Mouse (Mus musculus): Measurements from ENCODE around the gene Aars. TPM values are rescaled to one million over a fixed set of nuclear protein-coding genes. Genes with fewer than 3 reads are reported as not detected.
A peak's percentile ranks its signal among the peaks of the same experiment; 100 is the strongest.

The Aars gene
- polyA plus RNA-seq, 1 experiment from 2014 or later: 51.8 TPM

DNA sequence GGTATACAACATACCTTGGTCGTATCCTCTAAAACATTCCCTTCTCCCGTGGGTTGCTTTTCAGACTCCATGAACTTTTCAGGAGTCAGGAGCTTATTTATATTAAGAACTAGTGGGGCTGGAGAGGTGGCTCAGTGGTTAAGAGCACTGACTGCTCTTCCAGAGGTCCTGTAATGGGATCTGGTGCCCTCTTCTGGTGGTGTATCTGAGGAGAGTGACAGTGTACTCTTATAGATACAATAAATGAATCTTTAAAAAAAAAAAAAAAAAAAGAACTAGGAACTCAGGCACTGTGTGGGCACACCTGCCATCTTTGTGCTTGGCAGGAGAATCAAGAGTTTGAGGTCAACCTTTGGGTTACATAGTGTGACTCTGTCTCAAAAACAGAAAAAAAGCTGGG lies 15.8 kb downstream of the Aars start:
- H3K4me3 ChIP-seq (ENCODE audit: low read depth, low read length): no peak overlapping the region
- no peaks in the 10 kb centered on the region for H3K27me3 ChIP-seq (ENCODE audit: control insufficient read depth, insufficient read depth, low read depth, low read length)
- H3K36me3 ChIP-seq (ENCODE audit: control insufficient read depth, insufficient read depth): peaks cover 99% of the 10 kb centered on the region
- ATAC-seq (ENCODE audit: low read depth): no peak
- H3K9ac ChIP-seq (ENCODE audit: low read depth, low read length): no peak overlapping the region
- H3K9me3 ChIP-seq (replicated peaks; ENCODE audit: control insufficient read depth, low read length): no peaks in the 10 kb centered on the region
- H3K4me1 ChIP-seq (ENCODE audit: control insufficient read depth, low read depth, low read length): no peaks in the 10 kb centered on the region
- 89% methylated on average over 2 of the region's 2 CpGs for WGBS (ENCODE audit: insufficient replicate concordance)
- H3K4me2 ChIP-seq (ENCODE audit: low read depth, low read length): no peak overlapping the region
- no peak overlapping the region for H3K27ac ChIP-seq (ENCODE audit: low read length)

DNA sequence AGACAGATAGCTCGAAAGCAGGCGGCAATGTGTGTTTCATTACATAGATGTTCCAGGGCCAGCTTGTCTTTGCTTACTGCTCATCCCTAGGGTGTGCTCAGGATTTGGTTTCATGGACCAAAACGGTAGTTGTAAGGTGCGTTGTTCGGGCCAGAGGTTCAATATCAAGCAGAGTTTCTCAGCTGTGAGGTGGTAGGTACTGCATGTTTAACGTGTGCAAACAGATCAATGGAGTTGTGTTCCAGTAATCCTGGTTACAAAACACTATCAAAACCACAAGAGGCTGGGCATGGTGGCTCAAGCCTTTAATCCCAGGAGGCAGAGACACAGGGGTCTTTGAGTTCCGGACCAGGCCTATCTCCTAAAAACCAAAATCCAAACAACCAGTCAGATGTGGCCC lies 16.2 kb downstream of the Aars start:
- Histone ChIP-seq H3K4me1 (ENCODE audit: control insufficient read depth, low read depth, low read length) (no peaks in the 10 kb centered on the region), H3K4me3 (ENCODE audit: low read depth, low read length) (no peak overlapping the region), H3K27me3 (ENCODE audit: control insufficient read depth, insufficient read depth, low read depth, low read length) (no peaks in the 10 kb centered on the region), H3K9me3 (replicated peaks; ENCODE audit: control insufficient read depth, low read length) (no peaks in the 10 kb centered on the region), H3K36me3 (ENCODE audit: control insufficient read depth, insufficient read depth) (peaks cover 99% of the 10 kb centered on the region), H3K4me2 (ENCODE audit: low read depth, low read length) (no peak overlapping the region), H3K9ac (ENCODE audit: low read depth, low read length) (no peak overlapping the region), H3K27ac (ENCODE audit: low read length) (no peak overlapping the region)
- WGBS (ENCODE audit: insufficient replicate concordance): 85% methylated on average over 7 of the region's 7 CpGs
- 0 out of 2 replicates have a peak, but pooled peaks have one; percentile 42 for ATAC-seq (ENCODE audit: low read depth)

DNA sequence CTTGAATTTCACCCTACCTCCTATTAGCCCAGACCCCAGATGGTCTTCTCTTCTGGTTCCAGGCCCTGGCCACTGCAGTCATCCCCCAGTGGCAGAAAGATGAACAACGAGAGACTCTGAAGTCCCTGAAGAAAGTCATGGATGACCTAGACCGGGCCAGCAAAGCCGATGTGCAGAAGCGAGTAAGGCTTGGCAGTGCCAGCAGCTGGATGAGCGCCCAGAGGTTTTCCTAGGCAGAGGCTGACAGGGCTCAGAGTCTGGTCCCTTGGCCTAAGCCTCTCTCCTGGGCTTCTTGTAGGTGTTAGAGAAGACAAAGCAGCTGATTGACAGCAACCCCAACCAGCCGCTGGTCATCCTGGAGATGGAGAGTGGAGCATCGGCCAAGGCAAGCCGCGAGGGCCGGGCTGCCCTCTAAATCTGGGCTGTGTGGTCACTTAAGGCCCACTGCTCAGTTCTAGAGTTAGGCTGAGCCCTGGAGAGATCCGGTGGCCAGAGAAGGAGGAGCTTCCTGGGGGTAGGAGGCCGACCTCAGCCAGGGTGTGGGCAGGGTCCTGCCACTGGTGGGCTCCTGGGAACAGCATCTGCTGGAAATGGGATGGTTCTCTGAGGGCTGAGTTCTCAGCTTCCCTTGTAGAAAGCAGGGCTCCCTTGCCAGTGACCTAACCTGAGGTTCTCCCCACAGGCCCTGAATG lies 21.0 kb downstream of the Aars start:
- Histone ChIP-seq H3K9ac (ENCODE audit: low read depth, low read length) (no peak overlapping the region), H3K27me3 (ENCODE audit: control insufficient read depth, insufficient read depth, low read depth, low read length) (no peaks in the 10 kb centered on the region), H3K4me1 (ENCODE audit: control insufficient read depth, low read depth, low read length) (peaks cover 20% of the 10 kb centered on the region), H3K4me2 (ENCODE audit: low read depth, low read length) (no peak overlapping the region), H3K4me3 (ENCODE audit: low read depth, low read length) (no peak overlapping the region), H3K27ac (ENCODE audit: low read length) (no peak overlapping the region), H3K36me3 (ENCODE audit: control insufficient read depth, insufficient read depth) (peaks cover 69% of the 10 kb centered on the region), H3K9me3 (replicated peaks; ENCODE audit: control insufficient read depth, low read length) (no peaks in the 10 kb centered on the region)
- 92% methylated on average over 12 of the region's 12 CpGs for WGBS (ENCODE audit: insufficient replicate concordance)
- ATAC-seq (ENCODE audit: low read depth): no peak

DNA sequence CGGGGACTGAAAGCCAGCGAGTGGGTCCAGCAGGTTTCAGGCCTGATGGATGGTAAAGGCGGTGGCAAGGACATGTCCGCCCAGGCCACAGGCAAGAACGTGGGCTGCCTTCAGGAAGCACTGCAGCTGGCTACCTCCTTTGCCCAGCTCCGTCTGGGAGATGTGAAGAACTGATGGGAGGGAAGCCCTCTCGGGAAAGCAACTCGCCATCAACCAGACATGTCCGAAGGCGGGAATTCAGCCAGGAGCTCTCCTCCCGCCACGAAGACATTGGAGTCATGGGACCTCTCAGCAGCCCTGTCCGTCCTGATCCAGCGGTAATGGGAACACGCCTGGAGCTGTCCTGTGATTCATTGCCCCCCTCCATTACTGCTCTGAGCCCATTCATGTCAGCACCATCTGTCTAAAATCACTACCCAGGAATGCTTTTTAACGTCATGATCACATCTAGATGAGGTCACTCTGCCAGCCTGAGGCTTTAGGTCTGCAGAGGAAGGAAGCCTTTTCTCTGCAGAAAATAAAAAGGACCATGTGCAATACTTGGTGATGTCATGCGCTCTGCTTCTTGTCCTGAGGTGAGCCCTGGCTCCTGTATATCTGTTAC lies 22.2 kb downstream of the Aars start:
- H3K27ac ChIP-seq (ENCODE audit: low read length): no peak overlapping the region
- ATAC-seq (ENCODE audit: low read depth): no peak

DNA sequence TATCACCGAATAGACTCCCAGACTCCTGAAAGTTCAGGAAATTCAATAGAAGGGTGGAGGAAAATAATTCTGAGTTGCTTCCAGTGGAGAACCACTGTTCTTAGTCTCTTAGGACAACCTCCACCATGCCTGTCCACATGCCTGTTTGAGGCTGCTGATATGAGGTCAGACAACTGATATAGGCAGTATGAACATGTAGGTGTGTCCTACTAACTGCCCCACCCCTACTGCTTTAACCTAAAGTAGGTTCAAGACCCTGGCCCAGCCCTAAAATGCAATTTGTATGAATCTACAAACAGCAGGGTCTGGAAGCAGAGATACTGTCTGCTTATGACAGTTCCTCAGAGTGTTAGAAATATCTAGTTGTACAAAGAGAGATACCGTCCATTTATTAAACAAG lies 22.7 kb downstream of the Aars start:
- Histone ChIP-seq H3K4me1 (ENCODE audit: control insufficient read depth, low read depth, low read length) (peaks cover 21% of the 10 kb centered on the region), H3K9ac (ENCODE audit: low read depth, low read length) (0 out of 2 replicates have a peak overlapping the region, but pooled peaks have one; percentile 11), H3K36me3 (ENCODE audit: control insufficient read depth, insufficient read depth) (peaks cover 52% of the 10 kb centered on the region), H3K4me2 (ENCODE audit: low read depth, low read length) (no peak overlapping the region), H3K4me3 (ENCODE audit: low read depth, low read length) (peak overlapping the region; percentile 96), H3K27ac (ENCODE audit: low read length) (peak overlapping the region; percentile 48; the same call in 1 of the 2 replicates), H3K9me3 (replicated peaks; ENCODE audit: control insufficient read depth, low read length) (no peaks in the 10 kb centered on the region), H3K27me3 (ENCODE audit: control insufficient read depth, insufficient read depth, low read depth, low read length) (no peaks in the 10 kb centered on the region)
- 65% methylated on average over 2 of the region's 2 CpGs for WGBS (ENCODE audit: insufficient replicate concordance)
- peak; percentile 30; the same call in 1 of the 2 replicates for ATAC-seq (ENCODE audit: low read depth)

More for the DNA sequence above, 22.2 kb downstream of the Aars start:
- Histone ChIP-seq H3K27me3 (ENCODE audit: control insufficient read depth, insufficient read depth, low read depth, low read length) (no peaks in the 10 kb centered on the region), H3K36me3 (ENCODE audit: control insufficient read depth, insufficient read depth) (peaks cover 57% of the 10 kb centered on the region), H3K9ac (ENCODE audit: low read depth, low read length) (no peak overlapping the region), H3K4me1 (ENCODE audit: control insufficient read depth, low read depth, low read length) (peaks cover 20% of the 10 kb centered on the region), H3K4me3 (ENCODE audit: low read depth, low read length) (no peak overlapping the region), H3K4me2 (ENCODE audit: low read depth, low read length) (no peak overlapping the region), H3K9me3 (replicated peaks; ENCODE audit: control insufficient read depth, low read length) (no peaks in the 10 kb centered on the region)
- WGBS (ENCODE audit: insufficient replicate concordance): 87% methylated on average over 17 of the region's 17 CpGs

DNA sequence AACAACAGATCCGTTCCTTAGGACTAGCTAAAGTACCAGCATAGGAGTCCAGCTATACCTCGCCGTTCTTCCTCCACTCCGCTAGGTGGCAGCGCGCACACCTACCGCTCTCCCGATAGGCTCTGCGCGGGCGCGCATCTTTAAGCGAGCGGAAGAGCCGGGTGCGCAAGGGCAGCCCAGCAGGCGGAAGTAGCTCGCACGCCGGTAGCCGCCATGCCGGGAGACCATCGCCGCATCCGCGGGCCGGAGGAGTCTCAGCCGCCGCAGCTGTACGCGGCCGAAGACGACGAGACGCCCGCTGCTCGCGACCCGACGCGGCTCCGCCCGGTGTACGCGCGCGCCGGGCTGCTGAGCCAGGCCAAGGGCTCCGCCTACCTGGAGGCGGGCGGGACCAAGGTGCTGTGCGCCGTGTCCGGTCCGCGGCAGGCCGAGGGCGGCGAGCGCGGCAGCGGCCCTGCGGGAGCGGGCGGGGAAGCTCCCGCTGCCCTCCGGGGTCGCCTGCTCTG lies 23.3 kb downstream of the Aars start, which contains the start of gene Exosc6:
Exosc6 (plus strand) TSS at position 182 of the 506 bp plus-strand sequence.
- H3K9me3 ChIP-seq (replicated peaks; ENCODE audit: control insufficient read depth, low read length): no peaks in the 10 kb centered on the region
- H3K27ac ChIP-seq (ENCODE audit: low read length): peak within 1 kb of the TSS; percentile 88
- H3K4me1 ChIP-seq (ENCODE audit: control insufficient read depth, low read depth, low read length): peaks cover 27% of the 10 kb centered on the region
- H3K9ac ChIP-seq (ENCODE audit: low read depth, low read length): peak within 1 kb of the TSS; percentile 87
- H3K4me2 ChIP-seq (ENCODE audit: low read depth, low read length): peak within 1 kb of the TSS; percentile 100
- H3K27me3 ChIP-seq (ENCODE audit: control insufficient read depth, insufficient read depth, low read depth, low read length): no peaks in the 10 kb centered on the region
- under 1% methylated on average over 61 of the region's 68 CpGs for WGBS (ENCODE audit: insufficient replicate concordance)
- peaks cover 47% of the 10 kb centered on the region for H3K36me3 ChIP-seq (ENCODE audit: control insufficient read depth, insufficient read depth)
- peak within 1 kb of the TSS; percentile 96 for H3K4me3 ChIP-seq (ENCODE audit: low read depth, low read length)
- peak; percentile 91 for ATAC-seq (ENCODE audit: low read depth)

DNA sequence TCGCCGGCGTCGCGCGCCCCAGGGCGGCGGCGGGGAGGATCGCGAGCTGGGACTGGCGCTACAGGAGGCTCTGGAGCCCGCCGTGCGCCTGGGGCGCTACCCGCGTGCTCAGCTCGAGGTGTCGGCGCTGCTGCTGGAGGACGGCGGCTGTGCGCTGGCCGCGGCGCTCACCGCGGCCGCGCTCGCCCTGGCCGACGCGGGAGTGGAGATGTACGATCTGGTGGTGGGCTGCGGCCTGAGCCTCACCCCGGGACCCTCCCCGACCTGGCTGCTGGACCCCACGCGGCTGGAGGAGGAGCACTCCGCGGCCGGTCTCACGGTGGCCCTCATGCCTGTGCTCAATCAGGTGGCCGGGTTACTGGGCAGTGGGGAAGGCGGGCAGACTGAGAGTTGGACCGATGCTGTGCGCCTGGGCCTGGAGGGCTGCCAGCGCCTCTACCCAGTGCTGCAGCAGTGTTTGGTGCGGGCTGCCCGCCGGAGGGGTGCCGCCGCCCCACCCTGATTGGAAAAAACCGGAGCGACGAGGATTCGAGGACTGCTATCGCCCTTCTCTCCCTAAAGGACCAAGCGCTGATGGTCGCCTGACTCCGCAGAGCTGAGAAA lies 23.8 kb downstream of the Aars start:
- peak; percentile 36 for ATAC-seq (ENCODE audit: low read depth)
- H3K4me3 ChIP-seq (ENCODE audit: low read depth, low read length): peak overlapping the region; percentile 96
- H3K36me3 ChIP-seq (ENCODE audit: control insufficient read depth, insufficient read depth): peaks cover 42% of the 10 kb centered on the region
- under 1% methylated on average over 63 of the region's 63 CpGs for WGBS (ENCODE audit: insufficient replicate concordance)
- no peaks in the 10 kb centered on the region for H3K27me3 ChIP-seq (ENCODE audit: control insufficient read depth, insufficient read depth, low read depth, low read length)
- H3K4me2 ChIP-seq (ENCODE audit: low read depth, low read length): peak overlapping the region; percentile 100
- H3K27ac ChIP-seq (ENCODE audit: low read length): peak overlapping the region; percentile 88
- H3K9ac ChIP-seq (ENCODE audit: low read depth, low read length): peak overlapping the region; percentile 87
- no peaks in the 10 kb centered on the region for H3K9me3 ChIP-seq (replicated peaks; ENCODE audit: control insufficient read depth, low read length)
- peaks cover 31% of the 10 kb centered on the region for H3K4me1 ChIP-seq (ENCODE audit: control insufficient read depth, low read depth, low read length)

DNA sequence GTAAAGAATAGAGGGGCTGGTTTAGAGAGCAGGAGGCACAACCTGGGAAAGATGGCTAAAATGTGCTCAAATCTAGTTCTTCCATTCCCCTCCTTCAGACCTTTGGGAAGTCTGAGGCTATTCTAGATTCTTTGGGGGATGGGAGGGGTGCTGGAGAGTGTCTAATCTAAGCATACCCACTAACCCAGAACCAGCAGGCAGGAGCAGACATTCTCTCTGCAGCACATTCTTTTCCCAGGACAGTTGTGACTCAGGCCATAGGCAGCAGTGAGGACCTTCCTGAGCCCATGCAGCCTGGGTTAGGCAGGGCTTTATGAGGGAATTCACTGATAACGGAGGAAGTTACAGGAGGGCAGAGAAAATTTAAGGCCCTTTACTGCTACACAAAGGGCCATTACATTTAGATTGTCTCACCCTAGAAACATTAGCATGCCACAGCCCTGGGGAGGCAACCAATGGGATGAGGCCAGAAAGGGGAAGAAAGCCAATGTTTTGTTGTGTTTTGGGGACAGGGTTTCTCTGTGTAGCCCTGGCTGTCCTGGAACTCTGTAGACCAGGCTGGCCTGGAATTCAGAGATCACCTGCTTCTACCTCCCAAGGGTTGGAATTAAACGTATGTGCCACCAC lies 26.1 kb downstream of the Aars start:
- no peak overlapping the region for H3K4me2 ChIP-seq (ENCODE audit: low read depth, low read length)
- H3K9me3 ChIP-seq (replicated peaks; ENCODE audit: control insufficient read depth, low read length): no peaks in the 10 kb centered on the region
- no peak for ATAC-seq (ENCODE audit: low read depth)
- 54% methylated on average over 2 of the region's 2 CpGs for WGBS (ENCODE audit: insufficient replicate concordance)
- H3K4me1 ChIP-seq (ENCODE audit: control insufficient read depth, low read depth, low read length): peaks cover 31% of the 10 kb centered on the region
- H3K9ac ChIP-seq (ENCODE audit: low read depth, low read length): no peak overlapping the region
- H3K36me3 ChIP-seq (ENCODE audit: control insufficient read depth, insufficient read depth): peaks cover 19% of the 10 kb centered on the region
- no peak overlapping the region for H3K27ac ChIP-seq (ENCODE audit: low read length)
- H3K4me3 ChIP-seq (ENCODE audit: low read depth, low read length): no peak overlapping the region
- no peaks in the 10 kb centered on the region for H3K27me3 ChIP-seq (ENCODE audit: control insufficient read depth, insufficient read depth, low read depth, low read length)
